7 mouse cellular contexts compared by ENCODE assay signal in the genomic region with DNA sequence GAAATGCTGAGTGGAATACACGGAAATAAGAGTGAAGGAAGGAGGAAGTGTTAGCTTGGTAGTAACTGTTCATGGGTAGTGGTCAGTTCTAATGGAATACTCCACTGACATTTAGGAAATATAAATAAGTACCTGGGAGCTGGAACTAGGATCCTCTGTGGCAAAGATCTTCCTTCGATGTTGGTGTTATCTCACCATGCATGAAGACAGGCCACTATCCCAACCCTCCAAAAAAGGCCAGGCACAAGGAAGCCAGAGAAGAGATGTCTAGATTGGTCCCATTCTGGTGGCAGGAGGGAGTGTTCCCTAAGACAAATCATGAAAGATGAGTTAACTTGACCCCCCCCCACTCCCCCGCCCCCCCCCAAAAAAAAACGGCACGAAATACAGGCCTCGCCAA. TPM values are rescaled to one million over a fixed set of nuclear protein-coding genes. Genes with fewer than 3 reads are reported as not detected.
DNase-seq lines count a peak whose midpoint lies in the region; ATAC-seq and TF ChIP-seq lines count a peak whose summit lies in the region.

No protein-coding gene starts in this region.

- 0 out of 2 replicates have a peak, but pooled peaks cover 3% of the 10 kb centered on the region for H3K4me1 ChIP-seq in lung, postnatal 0 days (ENCODE audit: insufficient read depth, low read depth, low read length)
- H3K4me1 ChIP-seq in forebrain, embryonic 11.5 days (replicated peaks; ENCODE audit: control insufficient read depth, insufficient read depth, low read length) = no peaks in the 10 kb centered on the region
- H3K4me1 ChIP-seq in limb, embryonic 11.5 days (ENCODE audit: control insufficient read depth, insufficient read depth, low read length) = no peaks in the 10 kb centered on the region
- H3K4me1 ChIP-seq in small intestine, adult 2 months (ENCODE audit: control insufficient read depth, insufficient read depth, insufficient read length, low read length) = peaks cover 7% of the 10 kb centered on the region

- ATAC-seq in lung, postnatal 0 days = no peak
- no peak for ATAC-seq in forebrain, embryonic 11.5 days (replicated peaks; ENCODE audit: low FRiP score)
- no peak for ATAC-seq in limb, embryonic 11.5 days (ENCODE audit: insufficient number of reproducible peaks, low FRiP score, low TSS enrichment, low read depth)

- TF ChIP-seq POLR2A in small intestine, adult 2 months (IDR thresholded peaks at IDR 0.05; ENCODE audit: low read depth, low read length) = no peak

- peak overlapping the region; percentile 72 for H3K4me3 ChIP-seq in lung, postnatal 0 days (ENCODE audit: low read depth, low read length)
- peak overlapping the region; percentile 70 for H3K4me3 ChIP-seq in forebrain, embryonic 11.5 days (ENCODE audit: low read depth, low read length)
- H3K4me3 ChIP-seq in limb, embryonic 11.5 days (ENCODE audit: low read depth, low read length) = peak overlapping the region; percentile 77
- H3K4me3 ChIP-seq in small intestine, adult 2 months (ENCODE audit: low read depth, low read length) = peak overlapping the region; percentile 91

- TF ChIP-seq EP300 in lung, postnatal 0 days (IDR thresholded peaks at IDR 0.05) = no peak

- no peaks in the 10 kb centered on the region for H3K27me3 ChIP-seq in lung, postnatal 0 days (replicated peaks; ENCODE audit: insufficient read depth, low read length)
- H3K27me3 ChIP-seq in forebrain, embryonic 11.5 days (ENCODE audit: control insufficient read depth, insufficient read depth, low read length) = no peaks in the 10 kb centered on the region
- H3K27me3 ChIP-seq in limb, embryonic 11.5 days (ENCODE audit: control insufficient read depth, insufficient read depth, low read length) = no peaks in the 10 kb centered on the region
- H3K27me3 ChIP-seq in small intestine, adult 2 months (ENCODE audit: control insufficient read depth, insufficient read depth, low read length) = no peaks in the 10 kb centered on the region

- DNase-seq in lung, postnatal 0 days (ENCODE audit: low spot score) = peak; percentile 38
- DNase-seq in lung, postnatal 25 days (ENCODE audit: low spot score) = no peak
- DNase-seq in forebrain, embryonic 11.5 days (ENCODE audit: low spot score) = no peak
- no peak for DNase-seq in limb, embryonic 11.5 days (ENCODE audit: low spot score)
- DNase-seq in left cerebral cortex, postnatal 25 days (ENCODE audit: low spot score in 2 of 2) = no peak
- DNase-seq in right cerebral cortex, adult 18-20 months = no peak

- H3K27ac ChIP-seq in lung, postnatal 0 days (ENCODE audit: low read length) = peak overlapping the region; percentile 98
- no peak overlapping the region for H3K27ac ChIP-seq in forebrain, embryonic 11.5 days (ENCODE audit: low read depth, low read length)
- no peak overlapping the region; the same call in 1 of the 2 replicates for H3K27ac ChIP-seq in limb, embryonic 11.5 days (replicated peaks; ENCODE audit: low read depth, low read length)
- peak overlapping the region; percentile 95 for H3K27ac ChIP-seq in small intestine, adult 2 months (ENCODE audit: insufficient read depth, low read depth, low read length)

- WGBS in lung, postnatal 0 days = 11% methylated on average over 6 of the region's 6 CpGs
- WGBS in forebrain, embryonic 11.5 days = 25% methylated on average over 6 of the region's 6 CpGs
- WGBS in limb, embryonic 11.5 days = 17% methylated on average over 6 of the region's 6 CpGs
- 6% methylated on average over 6 of the region's 6 CpGs for WGBS in small intestine, adult 2 months

- no peak for TF ChIP-seq CTCF in lung, postnatal 0 days (IDR thresholded peaks at IDR 0.05)
- TF ChIP-seq CTCF in small intestine, adult 2 months (IDR thresholded peaks at IDR 0.05; ENCODE audit: extremely low read depth, insufficient read length, insufficient replicate concordance, low read depth, low read length) = no peak

- intact Hi-C loops in left cerebral cortex, postnatal 25 days (cut with DNase I) = loop anchor here (1.0 to 5.0 kb wide), 3 partner anchors 27 to 194 kb away; partner anchors contain the start of gene Atxn7l1

- H3K9me3 ChIP-seq in lung, postnatal 0 days (ENCODE audit: low read length) = no peaks in the 10 kb centered on the region
- H3K9me3 ChIP-seq in forebrain, embryonic 11.5 days (ENCODE audit: control insufficient read depth, low read length) = no peaks in the 10 kb centered on the region
- no peaks in the 10 kb centered on the region for H3K9me3 ChIP-seq in limb, embryonic 11.5 days (ENCODE audit: control insufficient read depth, low read length)

- no peak overlapping the region for H3K9ac ChIP-seq in lung, postnatal 0 days (replicated peaks; ENCODE audit: low read depth)
- H3K9ac ChIP-seq in forebrain, embryonic 11.5 days (ENCODE audit: low read length) = peak overlapping the region; percentile 82
- H3K9ac ChIP-seq in limb, embryonic 11.5 days (ENCODE audit: low read length) = peak overlapping the region; percentile 55

- H3K36me3 ChIP-seq in lung, postnatal 0 days (ENCODE audit: insufficient read depth, low read length) = no peaks in the 10 kb centered on the region
- H3K36me3 ChIP-seq in forebrain, embryonic 11.5 days (ENCODE audit: control insufficient read depth, insufficient read depth, low read length) = no peaks in the 10 kb centered on the region
- no peaks in the 10 kb centered on the region for H3K36me3 ChIP-seq in limb, embryonic 11.5 days (ENCODE audit: control insufficient read depth, insufficient read depth, low read length)
- no peaks in the 10 kb centered on the region for H3K36me3 ChIP-seq in small intestine, adult 2 months (ENCODE audit: control insufficient read depth, insufficient read depth, low read length)

- H3K4me2 ChIP-seq in lung, postnatal 0 days (replicated peaks; ENCODE audit: low read depth, low read length) = peak overlapping the region; percentile 66
- peak overlapping the region; percentile 88 for H3K4me2 ChIP-seq in forebrain, embryonic 11.5 days (ENCODE audit: low read depth, low read length, severe bottlenecking)
- peak overlapping the region; percentile 65 for H3K4me2 ChIP-seq in limb, embryonic 11.5 days (ENCODE audit: low read depth, severe bottlenecking)

RNA-seq across cellular contexts. Expression of gene Sypl, which starts 0.6 kb away (rescaled TPM):
- polyA plus RNA-seq in lung, postnatal 0 days (2015; fragmentation: Nextera tagmentation; extraction: Ambion mirVana) = 237 and 251 TPM in 2 replicates
- polyA plus RNA-seq in forebrain, embryonic 11.5 days (2014; fragmentation: Nextera tagmentation; extraction: Ambion mirVana) = 49.4 and 53.3 TPM in 2 replicates
- polyA plus RNA-seq in limb, embryonic 11.5 days (2014; fragmentation: Nextera tagmentation; extraction: Ambion mirVana) = 62.4 and 63.0 TPM in 2 replicates
- polyA plus RNA-seq in small intestine, adult 2 months (2012; rRNA removed) = 21.7 and 33.1 TPM in 2 replicates
- total RNA-seq in left cerebral cortex, postnatal 25 days (2021) = 10 to 100 TPM; 36.3 to 40.6 TPM

Comparison
In these comparisons a context has a peak if more than half of its experiments do, and no peak if none do; other contexts are left out.
1. H3K27ac ChIP-seq: peak in lung, postnatal 0 days (single experiment) and small intestine, adult 2 months (single experiment); none in forebrain, embryonic 11.5 days (single experiment) and limb, embryonic 11.5 days (single experiment).
2. Peak in every context shown above with its lines, with median percentiles within 50 percentile points of each other: H3K4me2 ChIP-seq and H3K4me3 ChIP-seq.